8 mouse cellular contexts compared by ENCODE assay signal in the genomic region with DNA sequence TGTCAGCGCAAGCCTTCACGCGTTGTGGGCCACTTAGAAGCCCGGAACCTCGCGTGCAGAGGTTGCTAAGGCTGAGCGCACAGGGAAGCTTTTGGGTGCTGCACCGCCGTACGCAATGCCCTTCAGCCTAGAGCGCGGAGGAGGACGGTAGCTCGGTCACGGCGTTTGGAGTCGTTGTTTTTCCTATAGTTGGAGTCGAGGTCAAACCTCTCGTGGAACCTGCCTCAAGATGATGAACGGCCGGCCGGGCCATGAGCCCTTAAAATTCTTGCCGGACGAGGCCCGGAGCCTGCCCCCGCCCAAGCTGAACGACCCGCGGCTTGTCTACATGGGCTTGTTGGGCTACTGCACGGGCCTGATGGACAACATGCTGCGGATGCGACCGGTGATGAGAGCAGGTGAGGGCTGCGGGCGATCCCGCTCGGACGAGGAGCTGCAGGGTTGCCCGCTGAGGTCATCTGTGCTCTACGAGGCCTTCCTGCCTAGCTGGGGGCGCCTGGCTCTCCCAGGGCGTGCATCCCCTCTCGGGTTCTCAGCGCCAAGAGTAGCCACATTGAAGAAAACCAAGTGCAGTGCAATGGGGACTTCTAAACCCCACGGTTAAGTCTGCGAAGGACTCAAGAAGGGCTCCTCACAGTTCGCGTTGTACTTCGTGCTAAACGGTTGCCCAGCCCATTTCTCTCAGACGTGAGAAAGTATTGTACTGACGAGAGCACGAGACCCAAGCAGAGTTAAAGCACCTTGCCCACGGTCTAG. TPM values are rescaled to one million over a fixed set of nuclear protein-coding genes. Genes with fewer than 3 reads are reported as not detected.
DNase-seq lines count a peak whose midpoint lies in the region; ATAC-seq and TF ChIP-seq lines count a peak whose summit lies in the region.

A gene (plus strand): TSS at position 44 of the 756 bp plus-strand sequence.

- intact Hi-C loops in left cerebral cortex, adult 2 months (cut with DNase I), result no loop called here

- WGBS in hindbrain, embryonic 13.5 days, result under 1% methylated on average over 54 of the region's 54 CpGs

- TF ChIP-seq CTCF in left cerebral cortex, adult 2 months (IDR thresholded peaks at IDR 0.05), result no peak

- peak within 1 kb of the TSS; percentile 93 for H3K9ac ChIP-seq in hindbrain, embryonic 13.5 days

- peaks cover 19% of the 10 kb centered on the region for H3K4me1 ChIP-seq in hindbrain, embryonic 13.5 days (replicated peaks)
- H3K4me1 ChIP-seq in megakaryocyte, embryonic 14.5 days, result peaks cover 26% of the 10 kb centered on the region

- H3K36me3 ChIP-seq in hindbrain, embryonic 13.5 days, result peaks cover 14% of the 10 kb centered on the region
- peaks cover 25% of the 10 kb centered on the region for H3K36me3 ChIP-seq in megakaryocyte, embryonic 14.5 days (replicated peaks; ENCODE audit: low read length)

- H3K9me3 ChIP-seq in hindbrain, embryonic 13.5 days, result no peaks in the 10 kb centered on the region
- no peaks in the 10 kb centered on the region for H3K9me3 ChIP-seq in megakaryocyte, embryonic 14.5 days

- H3K4me2 ChIP-seq in hindbrain, embryonic 13.5 days, result peak within 1 kb of the TSS; percentile 70

- peak; percentile 71 for DNase-seq in T-cell, adult 2 months (ENCODE audit: low spot score)
- DNase-seq in cerebellum, postnatal 10 days, result peak; percentile 86 to 88
- peak; percentile 52 to 55 for DNase-seq in frontal cortex, postnatal 14 days (ENCODE audit: low spot score in 2 of 2)
- DNase-seq in left cerebral cortex, adult 2 months (ENCODE audit: extremely low spot score in 1 of 2, low spot score in 2 of 2), result peak; percentile 74 to 83
- DNase-seq in right cerebral cortex, postnatal 10 days (ENCODE audit: low spot score in 2 of 2), result peak; percentile 87 to 88
- peak; percentile 70 to 75 for DNase-seq in urinary bladder, postnatal 4 days (ENCODE audit: low spot score in 2 of 2)

- peak; percentile 95 for ATAC-seq in hindbrain, embryonic 13.5 days (ENCODE audit: low FRiP score)

- H3K27me3 ChIP-seq in hindbrain, embryonic 13.5 days, result no peaks in the 10 kb centered on the region
- peaks cover 10% of the 10 kb centered on the region for H3K27me3 ChIP-seq in megakaryocyte, embryonic 14.5 days (replicated peaks)

- peak within 1 kb of the TSS; percentile 85 for H3K27ac ChIP-seq in hindbrain, embryonic 13.5 days
- H3K27ac ChIP-seq in left cerebral cortex, adult 2 months, result peak within 1 kb of the TSS; percentile 96

- H3K4me3 ChIP-seq in hindbrain, embryonic 13.5 days, result peak within 1 kb of the TSS; percentile 98
- H3K4me3 ChIP-seq in left cerebral cortex, adult 2 months, result peak within 1 kb of the TSS; percentile 87
- H3K4me3 ChIP-seq in megakaryocyte, embryonic 14.5 days (replicated peaks), result peak within 1 kb of the TSS; percentile 97

RNA-seq across cellular contexts. Expression of the gene that starts here (rescaled TPM):
- polyA plus RNA-seq in hindbrain, embryonic 13.5 days (2015; fragmentation: Nextera tagmentation; extraction: Ambion mirVana), result 445 and 471 TPM in 2 replicates
- 100 to 1,000 TPM; 213 to 230 TPM for total RNA-seq in left cerebral cortex, adult 2 months (2021)
- polyA plus RNA-seq in megakaryocyte, embryonic 14.5 days (2012; ENCODE audit: insufficient read depth, low replicate concordance), result 96.9 and 191 TPM in 2 replicates

Comparison
In these comparisons a context has a peak if more than half of its experiments do, and no peak if none do; other contexts are left out.
1. Peak in every context shown above with its lines: DNase-seq, ATAC-seq, H3K4me3 ChIP-seq and H3K27ac ChIP-seq.